Mouse (Mus musculus): ENCODE measurements around the gene Gm6880. TPM values are rescaled to one million over a fixed set of nuclear protein-coding genes. Genes with fewer than 3 reads are reported as not detected.
"Not testable (repeated sequence)": the region's sequence is repeated elsewhere in the genome, so short reads cannot be mapped to it uniquely, and the experiment has no call there.

Gm6880 gene
- polyA plus RNA-seq (2012; rRNA removed), result not detected in 2 replicates

GRCm38 (mm10) chrX:74481349-74481885 is at the start of gene Gm6880:
Gene Gm6880 (minus strand): TSS chrX:74481399.
- not testable (repeated sequence) for H3K4me1 ChIP-seq (ENCODE audit: control insufficient read depth, insufficient read depth, low read length); H3K4me3 ChIP-seq (ENCODE audit: insufficient read depth, low read length); H3K27ac ChIP-seq (ENCODE audit: insufficient read depth, low read length)

DNA sequence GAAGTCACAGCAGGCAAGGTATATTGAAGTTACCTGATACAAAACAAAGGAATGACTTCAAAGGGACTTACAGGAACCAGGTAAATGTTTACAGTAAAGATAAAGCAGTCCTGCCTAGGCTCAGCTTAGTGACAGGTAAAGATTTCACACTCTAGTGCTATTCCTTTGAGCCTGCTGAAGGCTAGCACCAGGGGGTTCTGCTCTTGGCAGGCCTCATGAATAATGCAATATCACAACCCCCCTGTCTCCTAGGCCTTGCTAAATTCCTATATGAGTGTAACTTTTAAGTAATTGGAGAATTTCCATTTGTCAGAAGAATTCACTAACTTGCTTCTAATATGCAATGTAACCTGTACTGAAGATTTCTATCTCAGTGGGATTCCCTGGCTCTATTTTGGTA is 36.3 kb upstream of the Gm6880 start:
- H3K27ac ChIP-seq (ENCODE audit: insufficient read depth, low read length); H3K4me3 ChIP-seq (ENCODE audit: insufficient read depth, low read length); H3K4me1 ChIP-seq (ENCODE audit: control insufficient read depth, insufficient read depth, low read length): not testable (repeated sequence)

DNA sequence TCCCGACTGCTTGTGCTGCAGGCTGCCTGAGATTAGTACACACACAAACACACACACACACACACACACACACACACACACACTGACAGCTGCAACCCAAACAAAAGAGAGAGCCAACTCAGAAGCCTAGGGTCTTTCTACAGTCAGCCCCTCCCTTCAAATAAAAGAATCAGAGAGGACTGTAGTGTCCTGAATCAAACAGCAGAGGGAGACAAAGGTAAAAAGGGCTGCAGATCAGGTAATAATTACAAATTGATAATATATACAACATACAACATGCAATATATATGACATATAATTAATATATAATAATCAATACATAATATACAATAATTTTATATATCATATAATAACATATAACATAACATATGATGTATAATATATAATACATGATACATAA is 15.9 kb upstream of the Gm6880 start:
- no peak overlapping the region for H3K27ac ChIP-seq (ENCODE audit: insufficient read depth, low read length)
- H3K4me1 ChIP-seq (ENCODE audit: control insufficient read depth, insufficient read depth, low read length), result no peaks in the 10 kb centered on the region
- H3K4me3 ChIP-seq (ENCODE audit: insufficient read depth, low read length), result no peak overlapping the region
- TF ChIP-seq POLR2A (IDR thresholded peaks at IDR 0.05; ENCODE audit: extremely low read depth, insufficient read depth, low read length) (no peak), CTCF (IDR thresholded peaks at IDR 0.05; ENCODE audit: extremely low read depth, insufficient read depth, low read length) (peak; percentile 4; the same call in 1 of the 2 replicates)

GRCm38 (mm10) chrX:74452773-74453172 is 28.4 kb downstream of the Gm6880 start:
- Histone ChIP-seq H3K4me1 (ENCODE audit: control insufficient read depth, insufficient read depth, low read length) (no peaks in the 10 kb centered on the region), H3K27ac (ENCODE audit: insufficient read depth, low read length) (no peak overlapping the region), H3K4me3 (ENCODE audit: insufficient read depth, low read length) (no peak overlapping the region)
- TF ChIP-seq CTCF (IDR thresholded peaks at IDR 0.05; ENCODE audit: extremely low read depth, insufficient read depth, low read length), result no peak
- no peak for TF ChIP-seq POLR2A (IDR thresholded peaks at IDR 0.05; ENCODE audit: extremely low read depth, insufficient read depth, low read length)

DNA sequence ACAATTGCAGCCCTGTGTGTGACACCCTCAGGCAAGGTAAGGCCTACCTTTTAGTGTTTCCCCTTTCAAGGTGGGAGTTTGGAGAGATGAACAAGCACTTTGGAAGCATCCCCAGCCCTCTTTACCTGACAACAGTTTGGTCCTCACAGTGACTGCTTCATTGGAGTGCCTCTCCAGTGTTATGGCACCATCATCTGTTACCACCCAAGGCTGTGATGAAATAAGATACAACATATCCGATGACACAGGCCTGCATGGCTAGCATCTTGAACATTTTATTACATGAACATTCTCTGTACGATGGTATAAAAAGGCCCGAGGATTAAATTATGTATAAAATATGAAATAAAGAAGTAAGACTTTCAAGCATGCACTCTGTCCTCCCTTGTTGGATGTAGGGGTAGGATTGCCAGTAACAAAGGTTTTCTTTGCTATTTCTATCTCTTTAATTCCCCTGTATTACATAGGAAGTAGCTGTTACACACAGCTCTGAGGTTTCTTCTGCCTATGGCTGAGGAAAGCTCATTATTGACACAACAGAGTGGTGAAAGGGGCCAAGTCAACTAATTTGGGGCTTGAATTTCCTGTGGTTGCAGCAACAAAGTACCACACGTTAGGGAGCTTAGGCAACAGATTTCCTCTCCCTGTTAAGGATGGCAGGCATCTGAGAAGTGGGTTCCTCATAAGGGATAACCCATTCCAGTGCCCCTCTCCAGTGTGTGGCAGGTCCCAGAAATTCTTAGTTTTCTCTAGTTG is 29.9 kb downstream of the Gm6880 start:
- no peak overlapping the region for H3K4me3 ChIP-seq (ENCODE audit: insufficient read depth, low read length)
- H3K4me1 ChIP-seq (ENCODE audit: control insufficient read depth, insufficient read depth, low read length), result no peaks in the 10 kb centered on the region
- no peak for TF ChIP-seq POLR2A (IDR thresholded peaks at IDR 0.05; ENCODE audit: extremely low read depth, insufficient read depth, low read length)
- no peak for TF ChIP-seq CTCF (IDR thresholded peaks at IDR 0.05; ENCODE audit: extremely low read depth, insufficient read depth, low read length)
- H3K27ac ChIP-seq (ENCODE audit: insufficient read depth, low read length), result no peak overlapping the region

Other genes starting within 250 kb of the Gm6880 start
- gene Flna, start 231.6 kb downstream of the Gm6880 start, polyA plus RNA-seq (2012; rRNA removed), result 157 and 175 TPM in 2 replicates
- 41.9 and 43.6 TPM in 2 replicates for gene Emd, start 226.7 kb downstream of the Gm6880 start, polyA plus RNA-seq (2012; rRNA removed)
- gene Rpl10, start 210.6 kb downstream of the Gm6880 start, polyA plus RNA-seq (2012; rRNA removed), result 770 and 800 TPM in 2 replicates
- gene Taz, start 199.5 kb downstream of the Gm6880 start, polyA plus RNA-seq (2012; rRNA removed), result 83.0 and 101 TPM in 2 replicates
- 5.3 TPM in 2 replicates for gene Dnase1l1, start 199.1 kb downstream of the Gm6880 start, polyA plus RNA-seq (2012; rRNA removed)
- 477 and 483 TPM in 2 replicates for gene Atp6ap1, start 184.3 kb downstream of the Gm6880 start, polyA plus RNA-seq (2012; rRNA removed)
- 792 and 862 TPM in 2 replicates for gene Gdi1, start 176.4 kb downstream of the Gm6880 start, polyA plus RNA-seq (2012; rRNA removed)
- 41.0 and 51.5 TPM in 2 replicates for gene Fam50a, start 168.4 kb downstream of the Gm6880 start, polyA plus RNA-seq (2012; rRNA removed)
- 39.9 and 44.7 TPM in 2 replicates for gene Plxna3, start 152.3 kb downstream of the Gm6880 start, polyA plus RNA-seq (2012; rRNA removed)
- 51.6 and 54.4 TPM in 2 replicates for gene Lage3, start 127.8 kb downstream of the Gm6880 start, polyA plus RNA-seq (2012; rRNA removed)
- 82.9 and 83.8 TPM in 2 replicates for gene Ubl4a, start 108.2 kb downstream of the Gm6880 start, polyA plus RNA-seq (2012; rRNA removed)
- gene Slc10a3, start 108.0 kb downstream of the Gm6880 start, polyA plus RNA-seq (2012; rRNA removed), result 4.2 and 5.2 TPM in 2 replicates
- gene Fam3a, start 88.1 kb downstream of the Gm6880 start, polyA plus RNA-seq (2012; rRNA removed), result 31.6 TPM in 2 replicates
- 21.3 and 22.1 TPM in 2 replicates for gene Ikbkg, start 88.1 kb downstream of the Gm6880 start, polyA plus RNA-seq (2012; rRNA removed)
- 27.4 and 31.2 TPM in 2 replicates for gene G6pdx, start 52.2 kb downstream of the Gm6880 start, polyA plus RNA-seq (2012; rRNA removed)
- gene Olfr1326-ps1, start 93.5 kb upstream of the Gm6880 start, polyA plus RNA-seq (2012; rRNA removed), result not detected in 2 replicates
- gene Olfr1325, start 111.3 kb upstream of the Gm6880 start, polyA plus RNA-seq (2012; rRNA removed), result not detected in 2 replicates
- 0.04 and 0.06 TPM in 2 replicates for gene Gm5640, start 164.2 kb upstream of the Gm6880 start, polyA plus RNA-seq (2012; rRNA removed)